Mouse (Mus musculus) bone marrow macrophage, adult 2 months (primary cell): ENCODE measurements around the gene Rab1a.

Experiments used
- CTCF ChIP-seq: IDR thresholded peaks from 2 replicates; pipeline ENCODE4 v1.5.1; 2012; ENCODE audit warnings: low read depth, mild to moderate bottlenecking, low read length, moderate library complexity
- POLR2A ChIP-seq: IDR thresholded peaks from 2 replicates; pipeline ENCODE4 v1.6.1; 2012; ENCODE audit warnings: mild to moderate bottlenecking, low read depth, low read length, borderline replicate concordance

- TF ChIP-seq CTCF (no peak), POLR2A (no peak)
These were observed 42.4 kb upstream of the Rab1a start for GRCm38 (mm10) chr11:20158879-20159278.
